Comparison of ENCODE assay signal across 8 mouse cellular contexts in the genomic region with DNA sequence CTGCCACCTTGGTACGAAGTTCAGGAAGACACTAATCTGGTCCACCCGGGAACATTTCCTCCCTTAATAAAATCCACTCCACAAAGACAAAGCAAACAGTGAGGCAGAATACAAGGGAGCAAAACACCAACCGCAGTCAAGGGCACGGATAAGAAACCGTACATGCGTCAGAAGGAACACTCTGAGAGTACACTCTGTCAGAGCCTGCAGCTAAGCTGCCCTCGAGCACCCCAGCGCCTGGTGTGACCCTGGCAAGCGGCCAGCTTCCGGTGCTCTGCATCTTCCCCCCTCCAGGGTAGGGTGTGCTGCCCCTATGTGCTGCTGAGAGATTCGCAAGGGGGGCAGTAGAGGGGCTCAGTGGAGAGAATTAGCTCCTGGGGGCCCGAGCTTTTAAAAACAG. TPM values are rescaled to one million over a fixed set of nuclear protein-coding genes. Genes with fewer than 3 reads are reported as not detected.
A peak's percentile ranks its signal among the peaks of the same experiment; 100 is the strongest.
DNase-seq lines count a peak whose midpoint lies in the region; ATAC-seq and TF ChIP-seq lines count a peak whose summit lies in the region.

No protein-coding gene starts in this region.

- peaks cover 3% of the 10 kb centered on the region; the same call in 1 of the 2 replicates for H3K9me3 ChIP-seq in intestine, embryonic 16.5 days (ENCODE audit: control insufficient read depth, low read length)
- H3K9me3 ChIP-seq in lung, embryonic 16.5 days (ENCODE audit: control insufficient read depth, low read length) = peaks cover 4% of the 10 kb centered on the region; the same call in 1 of the 2 replicates

- H3K36me3 ChIP-seq in intestine, embryonic 16.5 days (ENCODE audit: control insufficient read depth, insufficient read depth, low read length) = no peaks in the 10 kb centered on the region
- H3K36me3 ChIP-seq in lung, embryonic 16.5 days (ENCODE audit: control insufficient read depth, insufficient read depth, low read length) = no peaks in the 10 kb centered on the region
- no peaks in the 10 kb centered on the region for H3K36me3 ChIP-seq in testis, adult 2 months (ENCODE audit: control insufficient read depth, insufficient read depth, low read length)

- WGBS in intestine, embryonic 16.5 days = 25% methylated on average over 12 of the region's 12 CpGs
- WGBS in lung, embryonic 16.5 days = 7% methylated on average over 12 of the region's 12 CpGs

- no peak for TF ChIP-seq CTCF in testis, adult 2 months (IDR thresholded peaks at IDR 0.05; ENCODE audit: control insufficient read depth, insufficient read depth, insufficient replicate concordance, low read depth, low read length)

- H3K27ac ChIP-seq in intestine, embryonic 16.5 days (ENCODE audit: low read length) = no peak overlapping the region
- H3K27ac ChIP-seq in lung, embryonic 16.5 days (ENCODE audit: low read length) = peak overlapping the region; percentile 78
- H3K27ac ChIP-seq in testis, adult 2 months (ENCODE audit: control insufficient read depth, insufficient read depth, low read depth, low read length) = peak overlapping the region; percentile 51

- no peak overlapping the region for H3K4me2 ChIP-seq in intestine, embryonic 16.5 days (ENCODE audit: low read depth, low read length)
- H3K4me2 ChIP-seq in lung, embryonic 16.5 days (ENCODE audit: low read depth, low read length) = 0 out of 2 replicates have a peak overlapping the region, but pooled peaks have one; percentile 19

- ATAC-seq in intestine, embryonic 16.5 days = peak; percentile 72
- ATAC-seq in lung, embryonic 16.5 days (ENCODE audit: low read depth) = peak; percentile 93
- no peak for ATAC-seq in monocyte, adult 5-6 weeks (replicated peaks; ENCODE audit: insufficient number of reproducible peaks, low FRiP score, low TSS enrichment, poor library complexity, severe bottlenecking)

- no peak for TF ChIP-seq POLR2A in testis, adult 2 months (IDR thresholded peaks at IDR 0.05; ENCODE audit: control insufficient read depth, low read depth, low read length)

- H3K27me3 ChIP-seq in intestine, embryonic 16.5 days (replicated peaks; ENCODE audit: control insufficient read depth, insufficient read depth, low read length) = no peaks in the 10 kb centered on the region
- H3K27me3 ChIP-seq in lung, embryonic 16.5 days (ENCODE audit: control insufficient read depth, insufficient read depth, low read depth, low read length) = no peaks in the 10 kb centered on the region
- H3K27me3 ChIP-seq in testis, adult 2 months (ENCODE audit: control insufficient read depth, insufficient read depth, low read length) = no peaks in the 10 kb centered on the region

- DNase-seq in embryo, embryonic 11 days = peak; percentile 25
- no peak for DNase-seq in embryo, embryonic 10 days (ENCODE audit: low spot score)
- DNase-seq in urinary bladder, postnatal 25 days (ENCODE audit: low spot score) = peak; percentile 27
- DNase-seq in urinary bladder, adult 18-20 months (ENCODE audit: low spot score in 2 of 2) = no peak

- H3K9ac ChIP-seq in intestine, embryonic 16.5 days (ENCODE audit: low read depth, low read length) = no peak overlapping the region
- peak overlapping the region; percentile 5; the same call in 1 of the 2 replicates for H3K9ac ChIP-seq in lung, embryonic 16.5 days (ENCODE audit: low read length)

- H3K4me3 ChIP-seq in intestine, embryonic 16.5 days (ENCODE audit: low read length) = no peak overlapping the region
- no peak overlapping the region for H3K4me3 ChIP-seq in lung, embryonic 16.5 days (ENCODE audit: low read length)
- no peak overlapping the region for H3K4me3 ChIP-seq in testis, adult 2 months (ENCODE audit: control insufficient read depth, low read depth, low read length)

- peaks cover 5% of the 10 kb centered on the region; the same call in 1 of the 2 replicates for H3K4me1 ChIP-seq in intestine, embryonic 16.5 days (ENCODE audit: control insufficient read depth, insufficient read depth, low read length)
- peaks cover 7% of the 10 kb centered on the region for H3K4me1 ChIP-seq in lung, embryonic 16.5 days (replicated peaks; ENCODE audit: control insufficient read depth, insufficient read depth, low read length)
- H3K4me1 ChIP-seq in testis, adult 2 months (ENCODE audit: control insufficient read depth, insufficient read depth, low read length) = peaks cover 2% of the 10 kb centered on the region; the same call in 1 of the 2 replicates

RNA-seq across cellular contexts. Expression of a gene that starts 50.2 kb away (rescaled TPM):
- polyA plus RNA-seq in intestine, embryonic 16.5 days (2015; fragmentation: Nextera tagmentation; extraction: Ambion mirVana) = 426 and 432 TPM in 2 replicates
- 449 and 553 TPM in 2 replicates for polyA plus RNA-seq in lung, embryonic 16.5 days (2015; fragmentation: Nextera tagmentation; extraction: Ambion mirVana)
- 252 and 253 TPM in 2 replicates for polyA plus RNA-seq in testis, adult 2 months (2012; rRNA removed)
- total RNA-seq in monocyte, adult 5-6 weeks (2017) = 264 to 334 TPM (median 266 TPM) in 3 replicates

Comparison
In these comparisons a context has a peak if more than half of its experiments do, and no peak if none do; other contexts are left out.
1. DNase-seq: peak in embryo, embryonic 11 days (single experiment) and urinary bladder, postnatal 25 days (single experiment); none in embryo, embryonic 10 days (single experiment) and urinary bladder, adult 18-20 months (0 of 2).